Mouse (Mus musculus) T-helper 17 cell (primary cell): Measurements from ENCODE around the gene H1f0.

Experiments
- in situ Hi-C, 2 experiments: fragments of 300-600 bp; cut with MboI, MseI; formaldehyde crosslinking; loops; 1 replicate in 1 of 2; 2 replicates in 1 of 2; pipeline ENCODE4 v1.15.1; 2025; ENCODE audit warnings: high pct_unique_total_duplicates in 2 of 2

Gene H1f0

DNA sequence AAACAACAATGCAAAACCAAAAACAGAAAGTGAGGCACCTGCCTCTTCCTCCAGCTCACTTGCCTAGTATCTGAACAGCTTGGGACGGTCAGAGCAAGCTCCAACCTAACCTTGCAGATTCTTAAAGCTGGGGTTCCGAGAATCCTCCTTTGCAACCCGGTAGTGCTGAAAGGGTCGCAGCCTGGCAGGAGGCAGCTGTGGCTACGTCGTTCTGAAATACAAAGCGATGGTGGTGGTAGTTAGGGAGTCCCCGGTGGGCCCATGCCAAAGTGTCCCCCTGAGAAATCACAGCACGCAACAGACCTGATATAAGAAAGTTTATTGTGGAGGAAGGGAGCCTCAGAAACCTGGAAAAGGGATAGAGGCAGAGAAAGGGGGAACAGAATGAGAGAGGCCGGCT lies 10.1 kb downstream of the H1f0 start:
- in situ Hi-C loops, result loop anchor here in 1 of 2 experiments (5.0 kb wide), 1 partner anchor 34 kb away; no protein-coding TSS in a partner anchor

DNA sequence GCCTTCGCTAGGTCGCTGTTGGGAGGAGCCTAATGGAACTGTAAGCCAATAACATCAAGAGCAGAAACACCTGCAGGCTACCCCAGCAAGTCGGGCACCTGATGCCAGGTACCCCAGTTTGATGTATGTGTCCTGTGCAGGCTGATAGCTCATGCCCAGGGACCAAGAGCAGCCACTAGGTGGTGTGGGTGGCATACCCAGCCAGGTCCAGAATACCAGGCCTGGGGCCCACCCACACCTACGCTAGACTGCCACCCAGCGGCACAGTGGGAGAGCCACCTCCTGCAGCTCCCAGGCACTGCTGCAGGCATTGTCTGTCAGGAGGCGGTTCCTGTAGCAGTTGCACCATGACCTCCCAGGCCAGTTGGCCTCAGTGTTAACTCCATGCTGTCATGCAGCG lies 10.6 kb downstream of the H1f0 start:
- in situ Hi-C loops, result loop anchor here in 1 of 2 experiments (5.0 kb wide), 1 partner anchor 33 kb away; no protein-coding TSS in a partner anchor

DNA sequence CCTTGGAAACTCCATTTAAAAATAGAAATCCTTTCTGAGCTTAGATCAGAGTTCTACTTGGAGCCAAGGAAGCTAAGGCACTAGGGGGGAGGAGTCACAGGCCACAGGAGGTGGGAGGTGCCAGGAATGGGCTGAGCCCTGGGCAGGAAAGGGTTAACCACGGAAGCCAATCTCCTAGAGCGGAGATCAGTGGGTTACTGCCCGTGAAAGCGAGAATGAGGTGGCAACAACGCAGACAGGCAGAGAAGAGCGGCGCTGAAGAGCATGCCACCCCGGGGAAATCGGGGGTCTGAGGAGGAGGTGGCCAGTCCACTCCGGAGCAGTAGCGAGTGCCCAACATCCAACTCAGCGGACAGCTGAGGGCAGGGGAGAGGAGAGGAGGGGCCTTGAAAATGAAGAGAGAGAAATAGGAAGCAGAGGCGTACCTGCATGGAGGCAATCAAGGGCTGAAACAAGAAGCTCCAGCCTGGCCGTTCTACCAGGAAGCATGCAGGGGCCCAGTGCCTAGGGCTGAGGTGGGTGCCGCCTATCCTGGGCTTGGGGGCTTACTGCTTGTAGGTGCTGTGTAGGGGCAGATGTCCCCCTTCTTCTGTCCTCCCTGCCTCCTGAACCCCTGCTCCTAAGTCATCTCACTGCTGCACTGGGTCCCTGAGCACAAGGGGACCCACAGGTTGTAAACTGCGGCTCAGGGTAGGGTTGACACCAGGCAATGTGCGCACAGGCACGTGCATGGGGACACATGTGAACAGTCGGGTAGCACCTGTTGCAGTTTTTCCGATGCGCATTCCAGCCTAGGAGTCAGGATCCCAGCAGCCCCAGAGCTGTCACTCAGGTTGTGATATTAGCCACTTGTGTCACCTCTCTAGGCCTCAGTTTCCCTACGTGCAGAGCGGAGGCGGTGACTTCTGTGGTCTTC lies 12.5 kb downstream of the H1f0 start:
- in situ Hi-C loops, result no loop called here

DNA sequence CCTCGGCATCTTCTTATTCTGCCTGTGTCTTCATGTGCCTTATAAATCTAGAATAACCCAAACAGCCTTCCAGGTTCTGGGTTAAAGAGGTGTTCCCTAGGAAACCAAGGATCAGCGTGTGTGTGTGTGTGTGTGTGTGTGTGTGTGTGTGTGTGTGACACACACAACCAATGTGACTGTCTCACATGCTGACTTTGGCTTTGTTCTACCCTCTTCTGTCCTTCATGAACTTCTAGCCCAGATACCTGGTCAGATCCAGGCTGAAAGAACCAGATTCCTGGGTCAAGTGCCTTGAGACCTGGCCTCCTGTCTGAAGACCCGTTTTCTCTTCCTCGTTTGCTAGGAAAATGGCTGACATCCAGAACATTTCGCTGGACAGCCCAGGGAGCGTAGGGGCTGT lies 13.3 kb downstream of the H1f0 start, which contains the start of gene Galr3:
TSS of gene Galr3 (plus strand) at position 301 of the 400 bp plus-strand sequence.
- in situ Hi-C loops, result no loop called here

DNA sequence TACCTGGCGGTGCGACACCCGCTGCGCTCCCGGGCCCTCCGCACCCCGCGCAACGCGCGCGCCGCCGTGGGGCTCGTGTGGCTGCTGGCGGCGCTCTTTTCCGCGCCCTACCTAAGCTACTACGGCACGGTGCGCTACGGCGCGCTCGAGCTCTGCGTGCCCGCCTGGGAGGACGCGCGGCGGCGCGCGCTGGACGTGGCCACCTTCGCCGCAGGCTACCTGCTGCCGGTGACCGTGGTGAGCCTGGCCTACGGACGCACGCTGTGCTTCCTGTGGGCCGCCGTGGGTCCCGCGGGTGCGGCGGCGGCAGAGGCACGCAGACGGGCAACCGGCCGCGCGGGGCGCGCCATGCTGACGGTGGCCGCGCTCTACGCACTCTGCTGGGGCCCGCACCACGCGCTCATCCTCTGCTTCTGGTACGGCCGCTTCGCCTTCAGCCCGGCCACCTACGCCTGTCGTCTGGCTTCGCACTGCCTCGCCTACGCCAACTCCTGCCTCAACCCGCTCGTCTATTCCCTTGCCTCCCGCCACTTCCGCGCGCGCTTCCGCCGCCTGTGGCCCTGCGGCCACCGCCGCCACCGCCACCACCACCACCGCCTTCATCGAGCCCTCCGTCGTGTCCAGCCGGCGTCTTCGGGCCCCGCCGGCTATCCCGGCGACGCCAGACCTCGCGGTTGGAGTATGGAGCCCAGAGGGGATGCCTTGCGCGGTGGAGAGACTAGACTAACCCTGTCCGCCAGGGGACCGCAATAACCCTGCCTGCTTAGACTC lies 14.7 kb downstream of the H1f0 start:
- in situ Hi-C loops, result no loop called here

DNA sequence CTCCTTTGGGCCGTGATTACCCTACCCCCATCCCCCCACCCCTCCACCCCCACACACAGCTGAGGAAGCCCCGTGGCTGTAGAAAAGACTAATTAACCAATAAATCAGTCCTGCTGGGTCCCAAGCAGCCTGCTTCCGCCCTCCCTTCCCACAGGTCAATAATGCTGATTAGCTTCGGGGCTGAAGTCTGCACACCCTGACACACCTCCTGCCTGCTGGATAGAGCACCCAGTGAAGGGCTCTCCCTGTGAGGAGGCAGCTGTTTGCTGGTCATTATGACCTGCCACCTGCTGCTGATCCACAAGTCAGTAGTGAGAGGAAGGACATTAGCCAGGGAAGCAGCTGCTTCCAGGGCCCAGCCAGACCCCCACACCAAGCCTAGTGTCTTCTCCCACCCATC lies 16.6 kb downstream of the H1f0 start:
- in situ Hi-C loops, result no loop called here

DNA sequence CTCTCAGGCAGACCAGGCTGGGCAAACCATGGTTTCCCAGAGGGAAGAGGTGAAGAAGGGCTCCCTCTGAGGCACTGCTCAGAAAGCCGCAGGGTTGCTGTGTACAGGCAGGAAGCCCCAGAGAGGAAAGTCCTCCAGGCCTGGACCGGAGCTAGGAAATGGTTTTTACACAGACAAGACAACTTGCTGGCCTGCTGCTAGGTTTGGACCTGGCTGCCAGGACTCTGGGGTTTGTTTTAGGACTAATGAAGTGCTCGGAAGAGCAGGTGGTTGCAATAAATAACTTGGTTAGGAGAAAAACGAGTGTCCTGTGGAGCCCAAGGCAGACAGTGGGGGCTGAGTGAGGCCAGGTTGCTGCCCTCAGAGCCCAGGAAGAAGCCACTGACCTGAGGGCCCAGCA lies 19.9 kb downstream of the H1f0 start:
- in situ Hi-C loops, result no loop called here

DNA sequence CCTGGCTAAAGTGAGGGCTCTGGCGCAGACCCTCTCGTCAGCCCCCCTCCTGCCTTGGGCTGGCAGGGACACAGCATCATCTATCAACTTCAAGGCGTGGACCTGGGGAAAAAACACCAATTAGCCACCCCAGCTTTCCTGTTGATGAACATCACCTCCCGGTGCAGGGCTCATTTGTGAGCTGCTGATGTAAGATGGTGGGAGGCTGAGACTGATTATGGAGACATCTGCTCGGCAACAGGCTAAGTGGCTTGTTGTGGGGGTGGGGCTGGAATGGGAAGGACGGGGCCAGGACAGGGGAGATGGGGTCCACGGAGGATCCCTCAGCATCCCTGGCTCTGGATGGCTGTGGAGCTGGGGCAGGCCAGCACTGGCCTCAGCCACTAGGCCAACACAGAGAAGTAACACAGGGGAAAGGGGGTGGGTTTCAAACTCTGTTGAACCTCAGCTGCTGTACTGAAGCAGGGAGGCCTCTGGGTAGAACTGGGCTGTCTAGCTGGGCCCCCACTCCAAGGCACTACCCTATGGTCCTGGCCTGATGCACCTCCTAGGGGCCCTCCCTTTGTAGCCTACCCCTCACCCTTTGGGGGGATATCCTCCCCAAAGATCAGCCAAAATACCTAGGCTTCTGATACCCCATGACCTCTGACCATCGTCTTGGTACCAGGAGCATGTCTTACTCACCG lies 22.1 kb downstream of the H1f0 start:
- in situ Hi-C loops, result no loop called here

DNA sequence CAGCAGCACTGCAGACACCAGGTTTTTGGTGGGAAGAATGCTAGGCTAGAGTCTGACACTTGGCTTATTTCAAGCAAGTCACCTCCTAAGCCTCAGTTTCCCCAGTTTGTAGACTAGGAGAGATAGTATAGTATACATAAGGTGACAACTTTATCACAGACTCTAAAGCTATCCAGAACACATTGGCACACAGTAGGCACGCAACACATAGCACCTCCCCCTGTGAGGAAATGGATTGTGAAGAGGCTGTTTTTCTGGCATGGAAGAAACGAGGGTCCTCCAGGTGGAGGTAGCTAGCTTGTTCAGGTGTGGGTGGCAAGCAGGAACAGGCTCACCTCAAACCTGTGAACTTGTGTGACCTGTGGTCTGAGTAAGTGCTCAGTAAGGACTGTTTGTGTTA lies 22.7 kb downstream of the H1f0 start:
- in situ Hi-C loops, result no loop called here

DNA sequence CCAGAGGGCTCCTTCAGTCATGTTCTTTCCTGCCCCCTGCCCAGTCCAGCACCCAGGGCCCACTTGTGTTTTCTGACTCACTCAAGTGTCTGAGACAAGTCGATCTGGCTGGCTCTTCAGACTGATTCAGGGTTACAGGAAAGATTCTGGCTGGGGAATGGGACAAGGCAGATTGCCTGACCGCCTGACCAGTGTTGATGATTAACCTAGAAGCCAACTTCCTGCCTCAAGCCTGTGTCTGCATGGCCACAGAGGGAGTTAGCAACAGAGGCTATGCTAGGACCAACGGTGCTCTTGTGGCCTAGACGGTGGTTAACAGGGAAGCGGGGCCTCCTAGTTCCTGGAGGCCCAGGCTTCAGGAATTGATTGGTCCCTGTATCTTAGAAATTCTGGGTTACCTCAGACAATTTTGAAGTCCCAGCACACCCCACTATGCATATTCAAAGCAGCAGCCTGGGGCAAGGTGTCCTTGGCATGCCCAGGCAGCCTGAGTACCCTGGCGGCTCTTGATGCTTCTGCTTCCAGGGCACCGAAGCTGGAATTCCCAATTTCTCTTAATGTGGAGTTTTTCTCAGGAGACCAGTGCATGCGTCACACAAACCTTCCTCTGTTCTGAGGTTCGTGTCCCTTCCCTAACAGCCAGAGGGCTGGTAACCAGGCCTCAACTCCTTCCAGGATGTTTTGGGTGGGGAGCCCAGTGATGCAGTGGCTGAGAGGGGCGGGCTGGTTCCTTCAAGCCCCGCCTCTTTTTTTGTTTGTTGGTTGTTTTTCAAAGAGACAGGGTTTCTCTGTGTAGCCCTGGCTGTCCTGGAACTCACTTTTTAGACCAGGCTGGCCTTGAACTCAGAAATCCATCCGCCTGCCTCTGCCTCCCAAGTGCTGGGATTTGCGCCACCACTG lies 23.5 kb downstream of the H1f0 start:
- in situ Hi-C loops, result no loop called here

DNA sequence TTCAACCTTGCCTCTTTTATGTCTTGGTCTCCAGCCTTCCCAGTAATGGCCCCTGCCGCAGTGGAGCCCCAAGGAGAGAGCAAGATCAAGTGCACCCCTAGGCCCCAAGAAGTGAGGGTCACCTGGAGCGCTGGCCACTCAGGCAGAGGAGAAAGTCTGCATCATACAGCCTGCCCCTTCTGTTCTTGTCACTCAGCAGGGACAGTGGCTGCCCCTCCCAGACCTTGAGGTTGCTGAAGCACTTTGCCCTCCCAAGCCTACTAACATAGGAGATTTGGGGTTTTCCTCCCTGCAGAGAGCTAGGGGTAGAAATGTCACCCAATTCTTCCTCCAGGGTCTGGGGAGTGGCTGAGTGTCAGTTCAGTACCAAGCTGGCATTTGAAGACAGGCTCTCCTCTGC lies 24.1 kb downstream of the H1f0 start:
- in situ Hi-C loops, result no loop called here

DNA sequence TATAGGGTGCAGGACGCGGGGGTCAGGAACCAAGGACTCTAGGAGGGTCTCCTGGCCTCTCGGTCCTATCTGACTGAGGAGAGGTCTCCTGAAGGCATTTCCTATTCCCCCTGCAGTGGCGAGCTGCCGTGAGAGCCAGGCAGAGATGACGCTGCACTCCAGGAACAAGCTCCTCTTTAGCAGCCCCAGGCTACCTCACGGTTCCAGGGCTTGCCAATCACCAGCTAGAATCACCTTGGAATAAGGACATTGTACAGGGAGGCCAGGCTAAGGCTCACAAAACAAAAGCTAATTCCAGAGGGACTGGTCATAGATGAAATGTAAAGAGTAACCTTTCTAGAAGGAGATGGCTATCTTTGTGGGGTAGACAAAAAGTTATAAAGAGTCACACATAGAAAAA lies 28.4 kb downstream of the H1f0 start:
- in situ Hi-C loops, result no loop called here

DNA sequence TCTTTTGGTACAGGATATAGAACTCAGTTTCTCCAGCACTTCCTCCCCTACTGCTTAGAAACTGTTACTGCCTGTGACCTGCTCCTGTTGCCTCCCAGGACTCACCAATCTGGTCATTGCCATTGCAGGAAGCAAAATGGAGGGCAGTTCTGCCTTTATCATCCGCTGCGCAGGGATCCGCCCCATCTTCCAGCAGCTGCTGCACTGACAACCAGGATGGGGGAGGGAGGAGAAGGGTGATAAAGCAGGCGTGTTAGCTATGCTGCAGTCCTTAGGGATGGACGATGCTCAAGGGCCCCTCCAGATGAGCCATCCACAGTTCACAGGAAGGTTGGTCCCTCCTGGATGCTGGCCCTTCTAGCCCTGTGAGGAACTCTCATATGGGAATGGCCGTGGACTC lies 29.6 kb downstream of the H1f0 start:
- in situ Hi-C loops, result no loop called here

DNA sequence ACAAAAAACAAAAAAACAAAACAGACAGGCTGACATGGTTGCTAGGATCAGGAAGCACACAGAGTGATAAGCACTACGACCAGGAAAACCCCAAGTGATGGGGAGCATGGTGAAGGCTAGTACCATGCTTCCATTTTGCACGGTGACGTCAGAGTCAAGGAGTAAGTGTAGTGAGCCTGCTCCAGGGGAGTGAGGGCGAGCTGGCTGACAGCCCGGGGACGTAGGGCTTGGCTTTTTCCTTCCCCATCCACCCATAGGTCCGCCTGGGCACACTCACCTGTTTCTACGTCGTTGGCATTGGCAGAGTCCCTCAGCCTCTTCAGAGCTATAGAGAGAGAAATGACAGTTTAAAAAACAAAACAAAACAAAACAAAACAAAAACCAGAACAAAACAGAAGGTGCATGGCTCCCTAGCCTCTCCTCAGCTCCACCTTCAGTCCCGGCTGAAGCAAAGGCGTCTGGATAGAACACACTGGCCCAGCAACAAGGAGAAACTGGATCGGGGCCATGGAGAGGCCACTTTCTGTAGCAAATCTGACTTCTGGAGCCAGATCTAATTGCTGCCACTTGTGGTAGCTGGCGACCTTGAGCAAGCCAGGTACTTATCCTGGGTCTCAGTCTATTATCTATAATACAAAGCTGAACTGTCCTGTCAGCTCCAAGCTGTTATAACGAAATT lies 32.8 kb downstream of the H1f0 start:
- in situ Hi-C loops, result no loop called here

DNA sequence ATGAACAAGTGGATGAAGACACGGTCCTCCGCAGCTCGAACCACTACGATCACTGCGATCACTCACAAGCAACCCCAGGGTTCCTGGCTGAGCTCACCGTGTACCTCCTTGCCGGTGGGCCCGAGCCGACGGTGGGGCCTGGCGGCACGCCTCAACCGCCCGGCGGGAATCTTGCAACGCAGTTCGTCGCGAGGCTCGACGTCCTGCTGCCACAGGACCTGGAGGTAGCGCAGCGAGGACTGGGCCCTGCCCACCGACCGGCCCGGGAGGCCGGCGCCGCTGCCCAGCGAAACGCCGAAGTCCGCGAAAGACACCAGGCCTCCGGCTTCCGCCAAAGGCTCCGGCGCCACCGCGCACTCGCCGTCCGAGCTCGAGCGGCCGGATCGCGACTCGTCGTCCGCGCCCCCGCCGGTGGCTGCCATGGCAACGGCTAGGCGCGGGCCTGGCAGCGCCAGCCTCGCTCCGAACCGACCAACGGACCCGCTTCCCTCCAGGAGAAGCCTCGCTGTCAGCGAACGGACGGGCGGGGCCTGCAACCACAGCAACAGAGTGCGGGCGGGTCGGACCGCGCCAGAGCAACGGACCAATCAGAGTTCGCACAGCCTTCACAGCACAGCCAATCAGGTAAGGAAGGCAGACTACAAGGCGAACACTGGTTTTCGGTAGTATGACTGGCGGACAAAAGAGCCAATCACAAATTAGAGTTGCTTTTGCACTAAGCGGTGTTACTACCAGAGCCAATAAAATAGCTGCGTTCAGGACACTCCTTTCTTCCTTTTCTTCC lies 34.3 kb downstream of the H1f0 start, which contains the start of gene Ankrd54:
TSS of gene Ankrd54 (minus strand) at position 518 of the 784 bp plus-strand sequence.
- in situ Hi-C loops, result no loop called here

DNA sequence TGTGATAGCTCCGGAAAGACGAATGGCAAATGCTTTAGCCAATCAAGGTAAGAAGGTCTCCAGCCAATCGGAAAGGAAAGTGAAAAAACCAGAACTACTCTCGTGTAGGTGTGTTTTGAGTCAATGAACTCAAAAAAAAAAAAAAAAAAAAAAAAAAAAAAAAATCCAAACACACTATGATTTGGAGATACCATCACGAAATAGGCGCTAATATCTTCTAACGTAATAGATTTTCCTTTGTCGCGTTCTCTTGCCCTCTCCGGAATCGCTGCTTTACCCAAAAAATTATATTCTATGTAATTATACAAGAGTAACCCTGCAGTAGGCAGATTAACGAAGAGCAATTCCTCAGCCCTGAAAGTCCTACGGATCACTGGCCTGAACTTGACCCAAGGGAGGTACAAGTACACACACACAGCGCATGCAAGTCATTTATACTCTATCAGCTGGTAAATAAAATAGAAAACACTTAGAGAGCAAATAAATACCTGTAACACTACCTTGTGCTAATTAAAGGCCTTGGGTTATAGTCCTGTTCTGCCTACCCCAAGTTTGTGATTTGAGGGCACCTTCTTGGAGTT lies 35.0 kb downstream of the H1f0 start:
- in situ Hi-C loops, result no loop called here

DNA sequence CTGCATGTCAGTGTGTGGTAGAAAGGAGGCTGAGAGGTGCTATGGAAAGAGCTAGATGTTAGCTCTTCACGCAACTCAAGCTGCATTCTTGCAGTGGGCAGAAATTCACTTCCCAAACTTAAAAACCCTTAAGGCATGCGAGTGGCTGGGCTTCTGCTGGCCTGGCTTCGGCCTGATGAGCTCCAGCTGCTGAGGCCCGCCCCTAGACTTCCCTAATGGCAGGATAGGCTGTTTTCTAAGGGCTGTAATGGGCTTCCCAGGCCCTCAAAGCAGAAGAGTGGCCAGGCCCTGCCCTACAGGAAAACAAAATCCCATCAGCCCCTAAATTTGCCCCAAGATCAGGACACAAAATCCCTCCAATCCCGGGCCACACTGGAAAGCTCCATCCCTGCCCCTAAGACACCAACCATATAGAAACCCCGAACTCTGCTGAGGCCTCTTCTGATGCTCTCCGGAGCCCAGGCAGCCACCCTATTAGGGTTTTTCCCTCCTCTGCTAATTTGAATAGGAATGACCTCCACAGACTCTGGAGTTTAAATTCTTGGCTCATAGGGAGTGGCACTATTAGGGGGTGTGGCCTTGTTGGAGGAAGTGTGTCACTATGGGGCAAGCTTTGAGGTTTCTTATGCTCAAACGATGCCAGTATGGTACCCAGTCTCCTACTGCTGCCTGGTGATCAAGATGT lies 37.0 kb downstream of the H1f0 start:
- in situ Hi-C loops, result no loop called here

DNA sequence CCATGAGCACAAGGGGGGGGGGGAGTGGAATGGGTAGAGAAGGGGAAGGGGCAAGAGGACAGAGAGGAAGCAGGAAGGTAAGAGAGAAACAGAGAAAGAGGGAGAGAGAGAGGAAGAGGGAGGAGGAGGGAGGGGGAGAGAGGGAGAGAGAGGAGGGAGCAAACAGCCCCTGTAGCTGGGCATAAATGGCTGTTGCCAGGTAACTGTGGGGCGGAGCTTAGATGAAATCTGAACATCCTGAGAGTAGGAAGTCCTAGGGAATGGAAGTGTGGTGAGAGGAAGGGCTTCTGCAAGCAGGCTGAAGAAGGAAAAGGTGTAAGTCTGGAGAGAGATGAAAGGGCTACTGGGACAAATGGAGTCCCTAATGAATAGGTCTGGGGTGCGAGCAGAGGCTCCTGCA lies 38.0 kb downstream of the H1f0 start:
- in situ Hi-C loops, result no loop called here

DNA sequence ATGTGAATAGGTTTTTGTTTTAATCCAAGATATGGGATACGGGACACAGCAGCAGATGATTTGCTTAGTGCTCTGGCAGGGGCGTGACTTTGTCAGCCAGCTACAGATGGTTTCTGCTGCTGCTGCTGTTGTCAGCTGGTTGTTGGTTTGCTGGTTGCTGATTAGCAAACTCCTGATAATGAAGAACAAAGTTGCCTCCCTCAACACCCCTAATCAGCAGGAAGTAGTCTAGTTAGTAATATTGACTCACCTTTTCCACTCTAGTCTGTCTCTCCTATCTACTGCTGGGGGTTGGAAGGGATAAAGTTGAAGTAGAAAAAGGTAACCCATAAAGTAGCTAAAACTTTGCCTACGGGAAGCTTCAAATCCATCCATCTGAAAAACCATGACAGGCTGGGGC lies 39.4 kb downstream of the H1f0 start:
- in situ Hi-C loops, result no loop called here
